Mouse (Mus musculus) lung, embryonic 16.5 days (tissue): Measurements from ENCODE around the gene Spice1. TPM values are rescaled to one million over a fixed set of nuclear protein-coding genes. Genes with fewer than 3 reads are reported as not detected.

Source experiments
- ATAC-seq: fragments of 200-750 bp; cut with Nextera tagmentation; 2 replicates; pipeline ENCODE4 v1.8.0; 2017; ENCODE audit warnings: low read depth, mild to moderate bottlenecking, moderate library complexity
- H3K27ac ChIP-seq: fragments of 300-500 bp; sonication (generic); 2 replicates; pipeline ENCODE4 v1.5.1; 2014; ENCODE audit warnings: mild to moderate bottlenecking, control low read depth, low read length
- H3K27me3 ChIP-seq: fragments of 300-500 bp; sonication (generic); 2 replicates; pipeline ENCODE4 v1.6.1; 2014; ENCODE audit warnings: low read depth, low read length, mixed read lengths; ENCODE audit not compliant: control insufficient read depth, insufficient read depth
- H3K36me3 ChIP-seq: fragments of 300-500 bp; sonication (generic); 2 replicates; pipeline ENCODE4 v1.6.1; 2014; ENCODE audit warnings: low read length; ENCODE audit not compliant: control insufficient read depth, insufficient read depth
- H3K4me1 ChIP-seq: fragments of 300-500 bp; sonication (generic); replicated peaks from 2 replicates; pipeline ENCODE4 v1.6.1; 2014; ENCODE audit warnings: low read length, mixed read lengths; ENCODE audit not compliant: control insufficient read depth, insufficient read depth
- H3K4me2 ChIP-seq: fragments of 300-500 bp; sonication (generic); 2 replicates; pipeline ENCODE4 v1.6.1; 2014; ENCODE audit warnings: low read depth, low read length, control low read depth
- H3K4me3 ChIP-seq: fragments of 300-500 bp; sonication (generic); 2 replicates; pipeline ENCODE4 v1.5.1; 2014; ENCODE audit warnings: mild to moderate bottlenecking, low read length, control low read depth
- H3K9ac ChIP-seq: fragments of 300-500 bp; sonication (generic); 2 replicates; pipeline ENCODE4 v1.6.1; 2014; ENCODE audit warnings: low read length, control low read depth
- H3K9me3 ChIP-seq: fragments of 300-500 bp; sonication (generic); 2 replicates; pipeline ENCODE4 v1.6.1; 2016; ENCODE audit warnings: low read length; ENCODE audit not compliant: control insufficient read depth
- WGBS: fragments of 180-500 bp; shearing (Covaris S2); extraction: QIAGEN DNeasy Blood & Tissue Kit; methylation state at CpG from one replicate; pipeline ENCODE4 v1.1.7; 2014; 5-methylcytosine and 5-hydroxymethylcytosine counted together
- polyA plus RNA-seq: library from polyadenylated mRNA; unstranded; fragments of >200 nt; fragmentation: Nextera tagmentation; extraction: Ambion mirVana; gene quantifications from 2 replicates; pipeline ENCODE4 v1.2.1, GENCODE M21; 2015

The Spice1 gene
- 38.1 and 41.1 TPM in 2 replicates for polyA plus RNA-seq

DNA sequence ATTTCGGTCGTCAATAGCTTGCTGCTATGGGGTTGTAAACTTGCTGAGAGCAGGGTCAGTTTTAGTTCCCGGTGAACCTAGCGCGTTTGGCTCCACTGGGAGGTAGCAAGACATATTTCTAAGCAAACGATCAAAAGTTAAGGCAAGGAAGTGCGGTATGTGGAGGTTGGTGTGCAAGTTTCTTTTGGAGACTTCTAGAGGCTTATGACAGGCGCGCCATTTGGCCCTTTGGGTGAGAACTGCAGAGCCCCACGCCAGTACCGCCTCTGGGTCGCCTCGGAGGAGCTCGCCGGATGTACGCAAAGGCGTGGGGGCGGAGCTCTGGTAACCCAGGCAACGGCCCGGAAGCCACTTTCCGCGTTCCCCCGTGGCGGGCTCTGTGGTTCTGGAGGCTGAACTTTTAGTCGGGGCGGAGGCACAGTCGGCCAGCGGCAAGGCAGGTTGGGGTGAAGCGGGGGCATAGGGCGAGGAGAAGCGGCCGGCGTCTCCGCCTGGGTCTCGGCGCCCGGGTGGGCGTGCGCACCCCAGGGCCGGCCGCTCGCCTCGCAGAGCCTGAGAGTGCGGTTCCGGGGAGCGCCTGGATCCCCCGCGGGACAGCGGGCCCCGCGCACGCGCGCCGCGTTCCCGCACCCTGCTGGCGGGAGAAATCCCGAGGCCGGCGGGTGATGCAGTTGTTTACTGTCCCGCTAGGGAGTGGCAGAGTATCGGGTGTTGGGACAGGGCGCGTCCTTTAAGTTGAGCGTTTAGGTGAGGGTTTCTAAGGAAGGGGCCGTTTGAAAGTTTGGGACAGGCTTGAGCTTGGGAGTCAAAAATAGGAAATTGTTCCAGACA is at the start of gene Spice1:
Gene Spice1, plus strand, starts transcription at position 51 of the 831 bp plus-strand sequence.
- WGBS = under 1% methylated on average over 65 of the region's 67 CpGs
- H3K4me2 ChIP-seq = peak within 1 kb of the TSS; percentile 86

DNA sequence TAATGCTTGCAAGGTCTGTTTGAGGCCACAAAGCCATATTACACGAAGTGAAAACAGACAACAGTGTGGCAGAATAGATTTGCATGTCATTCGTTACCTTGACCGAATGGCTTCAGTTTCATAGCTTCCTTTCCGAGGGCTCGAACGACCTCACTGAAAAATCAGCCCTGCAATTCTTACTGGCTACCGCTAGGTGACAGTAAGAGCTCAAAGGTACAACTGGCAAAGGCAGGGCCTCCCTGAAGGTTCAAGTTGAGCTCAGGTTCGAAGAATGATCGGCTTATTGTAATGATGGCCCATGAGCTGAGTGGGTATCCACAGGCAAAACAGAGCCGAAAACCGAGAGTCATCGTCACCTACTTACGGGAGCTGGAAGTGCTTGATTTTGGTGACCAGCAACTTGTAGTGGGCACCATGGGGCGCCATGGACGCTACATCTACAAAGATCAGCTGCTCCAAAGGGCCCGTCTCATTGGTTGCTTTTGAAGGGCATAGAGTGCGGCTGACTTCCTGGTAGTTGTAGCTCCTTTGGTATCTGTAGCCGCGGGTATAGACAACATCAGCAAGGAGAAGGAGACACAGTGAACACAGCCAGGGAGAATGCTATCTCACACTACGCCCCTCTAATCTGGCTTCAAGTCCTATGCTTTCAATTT is 47.4 kb upstream of the Spice1 start:
- Histone ChIP-seq H3K4me3 (no peak overlapping the region), H3K4me2 (no peak overlapping the region), H3K4me1 (no peaks in the 10 kb centered on the region), H3K9ac (no peak overlapping the region), H3K9me3 (no peaks in the 10 kb centered on the region), H3K27ac (no peak overlapping the region), H3K36me3 (no peaks in the 10 kb centered on the region), H3K27me3 (no peaks in the 10 kb centered on the region)
- 79% methylated on average over 20 of the region's 20 CpGs for WGBS
- no peak for ATAC-seq

More for the DNA sequence above, at the start of gene Spice1:
- no peaks in the 10 kb centered on the region for H3K36me3 ChIP-seq
- H3K27ac ChIP-seq = peak within 1 kb of the TSS; percentile 94
- ATAC-seq = peak; percentile 99
- H3K4me1 ChIP-seq = peaks cover 11% of the 10 kb centered on the region
- peak within 1 kb of the TSS; percentile 88 for H3K9ac ChIP-seq
- H3K27me3 ChIP-seq = no peaks in the 10 kb centered on the region
- H3K9me3 ChIP-seq = no peaks in the 10 kb centered on the region
- H3K4me3 ChIP-seq = peak within 1 kb of the TSS; percentile 87

DNA sequence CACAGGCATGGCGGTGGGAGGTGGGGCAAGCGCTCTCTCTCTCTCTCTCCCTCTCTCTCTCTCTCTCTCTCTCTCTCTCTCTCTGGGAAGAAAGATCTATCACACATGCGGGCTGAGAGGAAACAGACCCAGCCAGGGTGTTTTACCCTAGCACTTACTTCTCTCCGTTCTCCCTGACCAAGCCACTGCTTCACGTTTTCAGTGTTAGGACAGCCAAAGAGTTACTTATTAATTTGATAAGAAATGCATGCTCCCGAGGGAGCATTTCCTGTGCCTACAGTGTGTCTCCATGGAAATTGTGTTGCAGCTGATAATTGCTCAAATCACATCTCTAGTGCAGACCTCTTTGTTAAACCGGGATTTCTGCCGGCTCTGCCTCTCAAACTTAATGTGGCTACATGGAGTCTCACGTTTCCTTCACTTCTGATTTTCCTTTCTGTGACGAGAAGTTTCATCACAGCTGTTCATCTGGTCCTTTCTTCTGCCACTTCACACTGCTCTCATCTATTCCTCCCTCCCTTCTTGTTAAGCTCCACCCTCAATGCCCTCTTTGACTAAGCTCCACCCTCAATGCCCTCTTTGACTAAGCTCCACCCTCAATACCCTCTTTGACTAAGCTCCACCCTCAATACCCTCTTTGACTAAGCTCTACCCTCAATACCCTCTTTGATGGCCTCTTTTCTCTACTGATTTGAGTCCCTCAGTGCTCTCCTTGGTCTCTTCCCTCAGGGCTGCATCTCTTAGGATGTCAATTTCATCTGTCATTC is 44.6 kb upstream of the Spice1 start:
- Histone ChIP-seq H3K9ac (no peak overlapping the region), H3K4me2 (0 out of 2 replicates have a peak overlapping the region, but pooled peaks have one; percentile 18), H3K36me3 (no peaks in the 10 kb centered on the region), H3K27ac (no peak overlapping the region), H3K9me3 (no peaks in the 10 kb centered on the region), H3K4me3 (no peak overlapping the region), H3K27me3 (no peaks in the 10 kb centered on the region), H3K4me1 (no peaks in the 10 kb centered on the region)
- ATAC-seq = no peak
- 34% methylated on average over 10 of the region's 10 CpGs for WGBS

DNA sequence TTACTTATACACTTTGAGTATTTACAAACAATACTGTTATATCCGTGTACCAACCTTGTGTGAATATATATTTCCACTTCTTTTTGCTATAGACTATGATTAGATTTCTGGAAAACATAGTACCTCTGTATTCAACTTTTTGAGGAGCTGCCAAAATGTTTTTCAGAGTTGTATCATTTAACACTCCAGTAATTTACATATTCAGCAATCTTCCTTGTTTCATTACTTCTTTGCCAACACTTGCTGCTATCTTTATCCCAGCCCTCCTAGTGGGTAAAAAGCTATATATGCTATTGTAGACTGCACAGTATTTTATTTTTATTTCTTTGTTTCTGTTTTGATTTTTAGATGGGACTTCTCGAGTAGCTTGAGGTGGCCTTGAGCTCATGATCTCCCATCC is 43.1 kb upstream of the Spice1 start:
- Histone ChIP-seq H3K4me3 (no peak overlapping the region), H3K9me3 (no peaks in the 10 kb centered on the region)
- 50% methylated on average over 2 of the region's 2 CpGs for WGBS

DNA sequence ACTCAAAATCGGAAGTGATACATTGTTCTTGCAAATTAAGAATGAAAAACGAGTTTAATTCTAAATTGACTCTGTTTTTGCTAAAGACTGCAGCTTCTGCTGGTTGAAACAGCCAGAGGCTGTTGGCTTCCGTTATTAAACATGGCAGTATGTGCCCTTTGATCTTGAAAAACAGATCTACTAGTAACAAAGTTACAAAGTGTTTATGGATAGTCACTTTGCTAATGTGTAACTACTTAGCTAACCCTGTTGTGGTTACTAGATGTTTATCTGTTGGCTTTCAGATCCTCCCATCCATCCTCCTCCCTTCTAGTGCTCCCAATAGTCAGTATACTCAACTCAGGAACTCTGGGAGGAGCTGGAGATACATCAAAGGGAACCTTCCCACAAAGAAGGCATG is 41.3 kb upstream of the Spice1 start:
- 52% methylated on average over 3 of the region's 3 CpGs for WGBS
- Histone ChIP-seq H3K36me3 (no peaks in the 10 kb centered on the region), H3K27ac (no peak overlapping the region), H3K9me3 (no peaks in the 10 kb centered on the region), H3K27me3 (no peaks in the 10 kb centered on the region), H3K4me3 (no peak overlapping the region), H3K4me2 (no peak overlapping the region), H3K9ac (no peak overlapping the region), H3K4me1 (no peaks in the 10 kb centered on the region)
- ATAC-seq = no peak

More for the DNA sequence above, 43.1 kb upstream of the Spice1 start:
- H3K9ac ChIP-seq = no peak overlapping the region
- no peak overlapping the region for H3K27ac ChIP-seq
- H3K4me2 ChIP-seq = no peak overlapping the region
- ATAC-seq = no peak
- H3K4me1 ChIP-seq = no peaks in the 10 kb centered on the region
- no peaks in the 10 kb centered on the region for H3K27me3 ChIP-seq
- H3K36me3 ChIP-seq = no peaks in the 10 kb centered on the region

DNA sequence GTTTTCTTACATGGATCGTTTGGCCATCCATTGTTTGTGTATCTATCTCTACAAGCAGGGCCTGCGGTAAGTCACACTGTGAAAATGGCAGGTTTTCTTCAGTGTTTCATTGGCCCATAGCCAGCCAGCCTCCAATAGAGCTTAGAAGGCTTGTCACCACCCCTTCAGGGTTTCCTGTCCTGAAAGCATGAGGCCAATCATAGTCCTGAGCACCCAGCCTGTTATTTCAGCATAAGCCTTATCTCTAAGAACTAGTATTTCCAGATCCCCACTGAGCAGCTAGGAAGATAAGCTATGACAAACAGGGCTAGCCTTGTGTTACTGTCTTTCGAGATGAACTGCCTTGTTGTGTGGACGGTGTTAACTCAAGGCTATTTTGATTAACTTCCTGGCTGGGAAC is 33.5 kb upstream of the Spice1 start:
- 0 out of 2 replicates have a peak, but pooled peaks cover 2% of the 10 kb centered on the region for H3K4me1 ChIP-seq
- H3K9ac ChIP-seq = no peak overlapping the region
- H3K4me3 ChIP-seq = no peak overlapping the region
- H3K4me2 ChIP-seq = no peak overlapping the region
- H3K36me3 ChIP-seq = no peaks in the 10 kb centered on the region
- no peaks in the 10 kb centered on the region for H3K27me3 ChIP-seq
- H3K27ac ChIP-seq = no peak overlapping the region
- 45% methylated on average over 4 of the region's 4 CpGs for WGBS
- no peaks in the 10 kb centered on the region for H3K9me3 ChIP-seq
- ATAC-seq = no peak

DNA sequence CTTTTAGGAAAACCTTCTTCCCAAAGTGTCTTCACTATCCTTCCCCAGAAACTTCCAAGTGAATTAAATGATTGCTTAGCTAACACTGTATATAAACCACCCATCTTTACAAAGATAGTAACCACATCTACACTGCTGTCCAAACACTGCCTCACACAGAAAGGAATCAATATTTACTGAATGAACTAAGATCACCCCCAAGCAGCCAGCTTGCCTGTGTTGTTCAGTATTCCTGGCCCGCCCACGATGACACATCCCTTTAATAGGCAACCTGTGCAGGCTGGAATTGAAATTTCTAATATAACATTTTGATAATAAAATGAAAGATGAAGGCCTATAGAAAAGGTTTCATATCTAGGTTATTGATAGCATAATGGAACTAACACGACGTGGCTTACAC is 30.6 kb upstream of the Spice1 start:
- Histone ChIP-seq H3K4me2 (no peak overlapping the region), H3K36me3 (no peaks in the 10 kb centered on the region), H3K4me3 (no peak overlapping the region), H3K9me3 (no peaks in the 10 kb centered on the region), H3K9ac (no peak overlapping the region), H3K27ac (no peak overlapping the region), H3K27me3 (no peaks in the 10 kb centered on the region), H3K4me1 (0 out of 2 replicates have a peak, but pooled peaks cover 2% of the 10 kb centered on the region)
- 81% methylated on average over 4 of the region's 4 CpGs for WGBS
- ATAC-seq = no peak

DNA sequence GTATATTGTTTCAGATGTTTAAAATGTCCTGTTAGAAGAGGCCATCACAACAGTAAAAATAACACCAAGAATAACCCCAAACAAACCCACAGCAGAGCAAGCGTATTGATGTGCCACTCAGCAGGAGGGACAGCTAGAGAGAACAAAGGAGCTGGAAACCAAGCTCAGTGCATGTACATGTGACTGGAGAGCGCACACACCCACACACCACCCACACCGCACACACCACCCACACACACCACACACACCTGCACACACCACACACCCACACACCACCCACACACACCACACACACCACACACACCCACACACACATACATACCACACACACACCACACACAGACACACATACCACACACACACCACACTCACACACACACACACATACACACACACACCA is 26.7 kb upstream of the Spice1 start:
- Histone ChIP-seq H3K36me3 (no peaks in the 10 kb centered on the region), H3K27ac (no peak overlapping the region), H3K9ac (no peak overlapping the region), H3K4me1 (no peaks in the 10 kb centered on the region), H3K27me3 (no peaks in the 10 kb centered on the region), H3K9me3 (no peaks in the 10 kb centered on the region), H3K4me3 (no peak overlapping the region), H3K4me2 (no peak overlapping the region)
- ATAC-seq = no peak
- 84% methylated on average over 3 of the region's 3 CpGs for WGBS

DNA sequence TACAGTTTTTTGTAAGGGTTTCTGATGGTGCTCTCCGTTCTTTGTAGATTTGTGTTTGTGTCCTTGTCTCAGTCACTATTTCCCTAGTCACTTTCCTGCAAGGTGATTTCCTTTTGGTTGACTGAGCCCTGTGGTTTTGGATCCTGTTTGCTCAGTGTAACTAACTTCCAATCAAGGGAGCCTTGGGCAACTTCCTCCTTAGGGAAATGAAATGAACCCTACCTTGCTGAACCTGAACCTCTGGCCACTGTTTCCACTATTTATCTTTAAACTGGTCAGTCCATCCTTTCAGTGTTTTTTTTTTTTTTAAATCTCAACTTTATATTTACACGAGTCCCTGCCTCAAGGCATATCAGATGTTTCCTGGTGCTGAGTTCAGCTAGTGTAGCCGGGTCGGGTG is 18.3 kb upstream of the Spice1 start:
- 43% methylated on average over 4 of the region's 4 CpGs for WGBS
- no peaks in the 10 kb centered on the region for H3K9me3 ChIP-seq
- no peak for ATAC-seq
- no peaks in the 10 kb centered on the region for H3K36me3 ChIP-seq
- 0 out of 2 replicates have a peak, but pooled peaks cover 2% of the 10 kb centered on the region for H3K4me1 ChIP-seq
- H3K4me2 ChIP-seq = no peak overlapping the region
- peaks cover 5% of the 10 kb centered on the region for H3K27me3 ChIP-seq
- H3K9ac ChIP-seq = no peak overlapping the region
- H3K4me3 ChIP-seq = no peak overlapping the region
- H3K27ac ChIP-seq = no peak overlapping the region
